In the genomic region with DNA sequence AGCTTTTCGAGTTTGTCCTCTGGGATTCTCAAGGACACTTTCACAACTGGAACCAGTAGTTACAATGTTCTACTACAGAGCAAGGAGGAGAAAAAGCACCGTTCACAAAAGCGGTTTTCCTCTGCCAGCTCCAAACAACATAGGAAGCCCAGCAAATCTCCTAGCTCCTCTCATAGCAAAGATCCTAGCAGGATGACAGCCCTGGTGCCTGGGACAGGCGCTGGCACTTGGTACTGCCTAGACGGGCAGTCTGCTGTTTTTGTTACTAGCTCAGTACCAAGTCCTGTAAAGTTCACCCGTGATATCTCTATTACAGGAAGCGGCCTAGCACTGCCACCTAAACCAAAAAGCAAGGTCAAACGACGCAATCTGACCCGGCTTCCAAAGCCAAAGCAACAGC, we compare ENCODE assay signal across 39 mouse cellular contexts. TPM values are rescaled to one million over a fixed set of nuclear protein-coding genes. Genes with fewer than 3 reads are reported as not detected.
A peak's percentile ranks its signal among the peaks of the same experiment; 100 is the strongest.
DNase-seq lines count a peak whose midpoint lies in the region; ATAC-seq and TF ChIP-seq lines count a peak whose summit lies in the region.
"Had no signal": no experiment of that assay in that cellular context is flagged by ENCODE, and none has a peak within 500 bp of the region (broad histone marks: within the 10 kb centered on the region; RNA-seq: fewer than 3 reads in every experiment).

No protein-coding gene starts in this region.

- no peaks in the 10 kb centered on the region for H3K9me3 ChIP-seq in heart, embryonic 15.5 days (replicated peaks)
- H3K9me3 ChIP-seq in lung, embryonic 14.5 days (ENCODE audit: low read depth, low read length) = no peaks in the 10 kb centered on the region
- no peaks in the 10 kb centered on the region for H3K9me3 ChIP-seq in lung, postnatal 0 days (ENCODE audit: low read length)
- H3K9me3 ChIP-seq: forebrain, embryonic 13.5 days; kidney, embryonic 15.5 days; liver, embryonic 13.5 days; midbrain, embryonic 10.5 days; midbrain, embryonic 15.5 days; neural tube, embryonic 15.5 days had no signal

- no peaks in the 10 kb centered on the region for H3K27me3 ChIP-seq in heart, embryonic 15.5 days
- H3K27me3 ChIP-seq in lung, embryonic 14.5 days (ENCODE audit: insufficient read depth, low read length) = no peaks in the 10 kb centered on the region
- H3K27me3 ChIP-seq in lung, postnatal 0 days (replicated peaks; ENCODE audit: insufficient read depth, low read length) = no peaks in the 10 kb centered on the region
- H3K27me3 ChIP-seq: forebrain, embryonic 13.5 days; kidney, embryonic 15.5 days; liver, embryonic 13.5 days; midbrain, embryonic 15.5 days; neural tube, embryonic 15.5 days had no signal

- no peak overlapping the region for H3K4me2 ChIP-seq in heart, embryonic 15.5 days
- H3K4me2 ChIP-seq in lung, embryonic 14.5 days = no peak overlapping the region
- H3K4me2 ChIP-seq in lung, postnatal 0 days (replicated peaks; ENCODE audit: low read depth, low read length) = no peak overlapping the region
- H3K4me2 ChIP-seq: forebrain, embryonic 13.5 days; kidney, embryonic 15.5 days; liver, embryonic 13.5 days; midbrain, embryonic 15.5 days; neural tube, embryonic 15.5 days had no signal

- no peak for DNase-seq in gastrocnemius, adult 2 months
- no peak for DNase-seq in gastrocnemius, adult 8-10 months (ENCODE audit: low spot score in 2 of 2)
- DNase-seq in heart, adult 18-20 months = no peak
- DNase-seq in lung, embryonic 14.5 days = no peak
- DNase-seq in lung, postnatal 0 days (ENCODE audit: low spot score) = no peak
- DNase-seq: cerebellum, adult 11 months; cerebellum, adult 9-10 months; cerebellum, postnatal 36 days; gastrocnemius, postnatal 25 days; heart, adult 11 months; kidney, adult 18-20 months; kidney, postnatal 4 days; liver, embryonic 13.5 days; lung, adult 2 months; retina, postnatal 1 day; right cerebral cortex, postnatal 14 days; thymus, postnatal 4 days had no signal

- peaks cover 18% of the 10 kb centered on the region for H3K4me1 ChIP-seq in heart, embryonic 15.5 days (replicated peaks)
- no peaks in the 10 kb centered on the region for H3K4me1 ChIP-seq in lung, embryonic 14.5 days (ENCODE audit: insufficient read depth)
- H3K4me1 ChIP-seq in lung, postnatal 0 days (ENCODE audit: insufficient read depth, low read depth, low read length) = no peaks in the 10 kb centered on the region
- H3K4me1 ChIP-seq: midbrain, embryonic 15.5 days had no signal

- H3K9ac ChIP-seq in heart, embryonic 15.5 days = no peak overlapping the region
- 0 out of 2 replicates have a peak overlapping the region, but pooled peaks have one; percentile 3 for H3K9ac ChIP-seq in lung, embryonic 14.5 days
- H3K9ac ChIP-seq in lung, postnatal 0 days (replicated peaks; ENCODE audit: low read depth) = no peak overlapping the region
- H3K9ac ChIP-seq: forebrain, embryonic 13.5 days; kidney, embryonic 15.5 days; liver, embryonic 13.5 days; midbrain, embryonic 15.5 days; neural tube, embryonic 15.5 days had no signal

- TF ChIP-seq CTCF in gastrocnemius, adult 2 months (IDR thresholded peaks at IDR 0.05) = no peak
- TF ChIP-seq CTCF in lung, embryonic 14.5 days (IDR thresholded peaks at IDR 0.05; ENCODE audit: low read depth) = no peak
- TF ChIP-seq CTCF in lung, postnatal 0 days (IDR thresholded peaks at IDR 0.05) = no peak

- intact Hi-C loops in gastrocnemius, adult 2 months (cut with DNase I) = no loop called here

- peak overlapping the region; percentile 56; the same call in 1 of the 2 replicates for H3K27ac ChIP-seq in gastrocnemius, adult 2 months
- peak overlapping the region; percentile 51; the same call in 1 of the 2 replicates for H3K27ac ChIP-seq in heart, embryonic 15.5 days
- H3K27ac ChIP-seq in lung, embryonic 14.5 days (ENCODE audit: low read depth) = no peak overlapping the region
- H3K27ac ChIP-seq in lung, postnatal 0 days (ENCODE audit: low read length) = no peak overlapping the region
- H3K27ac ChIP-seq: forebrain, embryonic 13.5 days; kidney, embryonic 15.5 days; liver, embryonic 13.5 days; midbrain, embryonic 10.5 days; midbrain, embryonic 15.5 days; neural tube, embryonic 15.5 days had no signal

- TF ChIP-seq EP300 in lung, postnatal 0 days (IDR thresholded peaks at IDR 0.05) = no peak

- H3K36me3 ChIP-seq in heart, embryonic 15.5 days = no peaks in the 10 kb centered on the region
- H3K36me3 ChIP-seq in lung, embryonic 14.5 days (ENCODE audit: insufficient read depth) = no peaks in the 10 kb centered on the region
- H3K36me3 ChIP-seq in lung, postnatal 0 days (ENCODE audit: insufficient read depth, low read length) = no peaks in the 10 kb centered on the region
- H3K36me3 ChIP-seq: kidney, embryonic 15.5 days; liver, embryonic 13.5 days; midbrain, embryonic 10.5 days; midbrain, embryonic 15.5 days had no signal

- H3K4me3 ChIP-seq in gastrocnemius, adult 2 months = no peak overlapping the region
- H3K4me3 ChIP-seq in heart, embryonic 15.5 days = no peak overlapping the region
- H3K4me3 ChIP-seq in lung, embryonic 14.5 days (ENCODE audit: low read depth, low read length) = no peak overlapping the region
- no peak overlapping the region for H3K4me3 ChIP-seq in lung, postnatal 0 days (ENCODE audit: low read depth, low read length)
- H3K4me3 ChIP-seq: forebrain, embryonic 13.5 days; kidney, embryonic 15.5 days; liver, embryonic 13.5 days; midbrain, embryonic 10.5 days; midbrain, embryonic 15.5 days; neural tube, embryonic 15.5 days had no signal

- WGBS in heart, embryonic 15.5 days = 50% methylated on average over 10 of the region's 10 CpGs
- 60% methylated on average over 10 of the region's 10 CpGs for WGBS in lung, embryonic 14.5 days
- WGBS in lung, postnatal 0 days = 58% methylated on average over 10 of the region's 10 CpGs

- ATAC-seq in heart, embryonic 15.5 days (replicated peaks; ENCODE audit: insufficient number of reproducible peaks, insufficient read depth, low FRiP score, low read depth) = no peak
- ATAC-seq in lung, embryonic 14.5 days (ENCODE audit: insufficient read depth) = no peak
- ATAC-seq in lung, postnatal 0 days = no peak
- ATAC-seq in activated CD4-positive, CD25-positive, alpha-beta regulatory T cell, adult 4 months = no peak
- ATAC-seq: CD4-positive, CD25-positive, alpha-beta regulatory T cell, adult 4 months; forebrain, embryonic 13.5 days; hindbrain, embryonic 16.5 days; midbrain, embryonic 15.5 days had no signal

RNA-seq across cellular contexts. Expression of a gene that starts 12.9 kb away (rescaled TPM):
- total RNA-seq in gastrocnemius, adult 2 months (2021) = under 1 TPM; 0.36 to 0.59 TPM
- under 1 TPM; 0.15 to 0.32 (median 0.19) TPM for total RNA-seq in gastrocnemius, adult 8-10 months (2022)
- 2.0 and 3.1 TPM in 2 replicates for polyA plus RNA-seq in heart, embryonic 15.5 days (2015; fragmentation: Nextera tagmentation; extraction: Ambion mirVana)
- under 1 TPM; 0.30 to 0.31 TPM for total RNA-seq in heart, adult 18-20 months (2021)
- polyA plus RNA-seq in lung, embryonic 14.5 days (2014; fragmentation: Nextera tagmentation; extraction: Ambion mirVana) = 4.9 and 5.6 TPM in 2 replicates
- 4.5 and 4.9 TPM in 2 replicates for polyA plus RNA-seq in lung, postnatal 0 days (2015; fragmentation: Nextera tagmentation; extraction: Ambion mirVana)
- 1 to 10 TPM; 1.7 to 2.2 TPM for polyA plus RNA-seq in activated CD4-positive, CD25-positive, alpha-beta regulatory T cell, adult 4 months (2017; shearing (Covaris generic))

RNA-seq across cellular contexts. Expression of a gene that starts 29.9 kb away (rescaled TPM):
- not detected for total RNA-seq in gastrocnemius, adult 2 months (2021)
- total RNA-seq in gastrocnemius, adult 8-10 months (2022) = not detected
- polyA plus RNA-seq in heart, embryonic 15.5 days (2015; fragmentation: Nextera tagmentation; extraction: Ambion mirVana) = not detected in 2 replicates
- not detected for total RNA-seq in heart, adult 18-20 months (2021)
- polyA plus RNA-seq in lung, embryonic 14.5 days (2014; fragmentation: Nextera tagmentation; extraction: Ambion mirVana) = not detected in 2 replicates
- polyA plus RNA-seq in lung, postnatal 0 days (2015; fragmentation: Nextera tagmentation; extraction: Ambion mirVana) = not detected in 2 replicates
- polyA plus RNA-seq in activated CD4-positive, CD25-positive, alpha-beta regulatory T cell, adult 4 months (2017; shearing (Covaris generic)) = not detected
- total RNA-seq: gastrocnemius, postnatal 25 days; layer of hippocampus, adult 8-10 months; layer of hippocampus, postnatal 25 days; left cerebral cortex, adult 8-10 months; left cerebral cortex, postnatal 36 days; megakaryocyte progenitor cell, adult 5-6 weeks had no signal
- polyA plus RNA-seq: CD4-positive, CD25-positive, alpha-beta regulatory T cell, adult 4 months; embryonic facial prominence, embryonic 11.5 days; forebrain, embryonic 13.5 days; hindbrain, embryonic 11.5 days; hindbrain, embryonic 16.5 days; intestine, embryonic 14.5 days; kidney, embryonic 15.5 days; limb, embryonic 14.5 days; liver, embryonic 13.5 days; lung, adult 2 months; midbrain, embryonic 10.5 days; midbrain, embryonic 15.5 days; neural tube, embryonic 15.5 days; small intestine, adult 2 months; stomach, embryonic 14.5 days; testis, adult 2 months; thymus, postnatal 0 days had no signal

RNA-seq across cellular contexts. Expression of a gene that starts 35.2 kb away (rescaled TPM):
- under 1 TPM; 0.64 to 0.69 TPM for total RNA-seq in gastrocnemius, adult 2 months (2021)
- 1 to 10 TPM in 3 of 4 experiments, under 1 TPM in 1; 0.97 to 2.0 (median 1.7) TPM for total RNA-seq in gastrocnemius, adult 8-10 months (2022)
- 46.6 and 48.6 TPM in 2 replicates for polyA plus RNA-seq in heart, embryonic 15.5 days (2015; fragmentation: Nextera tagmentation; extraction: Ambion mirVana)
- total RNA-seq in heart, adult 18-20 months (2021) = 1 to 10 TPM; 1.6 TPM
- polyA plus RNA-seq in lung, embryonic 14.5 days (2014; fragmentation: Nextera tagmentation; extraction: Ambion mirVana) = 68.6 and 74.1 TPM in 2 replicates
- polyA plus RNA-seq in lung, postnatal 0 days (2015; fragmentation: Nextera tagmentation; extraction: Ambion mirVana) = 2.8 and 4.2 TPM in 2 replicates
- 1 to 10 TPM; 2.6 to 2.8 TPM for polyA plus RNA-seq in activated CD4-positive, CD25-positive, alpha-beta regulatory T cell, adult 4 months (2017; shearing (Covaris generic))

RNA-seq across cellular contexts. Expression of a gene that starts 45.3 kb away (rescaled TPM):
- total RNA-seq in gastrocnemius, adult 2 months (2021) = 10 to 100 TPM; 32.2 to 39.1 TPM
- 10 to 100 TPM; 34.1 to 41.6 (median 37.8) TPM for total RNA-seq in gastrocnemius, adult 8-10 months (2022)
- polyA plus RNA-seq in heart, embryonic 15.5 days (2015; fragmentation: Nextera tagmentation; extraction: Ambion mirVana) = 42.7 and 47.6 TPM in 2 replicates
- 10 to 100 TPM; 39.2 to 39.6 TPM for total RNA-seq in heart, adult 18-20 months (2021)
- polyA plus RNA-seq in lung, embryonic 14.5 days (2014; fragmentation: Nextera tagmentation; extraction: Ambion mirVana) = 65.7 and 71.0 TPM in 2 replicates
- polyA plus RNA-seq in lung, postnatal 0 days (2015; fragmentation: Nextera tagmentation; extraction: Ambion mirVana) = 67.6 and 68.1 TPM in 2 replicates
- polyA plus RNA-seq in activated CD4-positive, CD25-positive, alpha-beta regulatory T cell, adult 4 months (2017; shearing (Covaris generic)) = 10 to 100 TPM; 35.3 to 41.9 TPM

RNA-seq across cellular contexts. Expression of a gene that starts 51.3 kb away (rescaled TPM):
- 10 to 100 TPM in 1 of 2 experiments, 1 to 10 TPM in 1; 9.5 to 11.5 TPM for total RNA-seq in gastrocnemius, adult 2 months (2021)
- 1 to 10 TPM; 8.7 to 10.0 (median 9.5) TPM for total RNA-seq in gastrocnemius, adult 8-10 months (2022)
- polyA plus RNA-seq in heart, embryonic 15.5 days (2015; fragmentation: Nextera tagmentation; extraction: Ambion mirVana) = 7.6 and 9.2 TPM in 2 replicates
- total RNA-seq in heart, adult 18-20 months (2021) = 10 to 100 TPM; 12.9 to 14.0 TPM
- polyA plus RNA-seq in lung, embryonic 14.5 days (2014; fragmentation: Nextera tagmentation; extraction: Ambion mirVana) = 12.5 and 17.1 TPM in 2 replicates
- 7.1 and 11.2 TPM in 2 replicates for polyA plus RNA-seq in lung, postnatal 0 days (2015; fragmentation: Nextera tagmentation; extraction: Ambion mirVana)
- 10 to 100 TPM; 10.7 to 15.1 TPM for polyA plus RNA-seq in activated CD4-positive, CD25-positive, alpha-beta regulatory T cell, adult 4 months (2017; shearing (Covaris generic))

Comparison
In these comparisons a context has a peak if more than half of its experiments do, and no peak if none do; other contexts are left out.
1. H3K27ac ChIP-seq: peak in gastrocnemius, adult 2 months (single experiment) and heart, embryonic 15.5 days (single experiment); none in lung, embryonic 14.5 days (single experiment) and lung, postnatal 0 days (single experiment).